Mouse (Mus musculus) embryonic facial prominence, embryonic 15.5 days (tissue): ENCODE measurements around the gene Tacr1. TPM values are rescaled to one million over a fixed set of nuclear protein-coding genes. Genes with fewer than 3 reads are reported as not detected.

Source experiments
- ATAC-seq: fragments of 200-750 bp; cut with Nextera tagmentation; 2 replicates; pipeline ENCODE4 v1.8.0; 2017; ENCODE audit warnings: low read depth, moderate TSS enrichment; ENCODE audit not compliant: insufficient number of reproducible peaks, low FRiP score, low TSS enrichment
- H3K27ac ChIP-seq: fragments of 300-500 bp; sonication (generic); replicated peaks from 2 replicates; pipeline ENCODE4 v1.5.1; 2015; ENCODE audit warnings: mild to moderate bottlenecking, inconsistent platforms
- H3K27me3 ChIP-seq: fragments of 300-500 bp; sonication (generic); 2 replicates; pipeline ENCODE4 v1.6.1; 2015; ENCODE audit warnings: inconsistent platforms
- H3K36me3 ChIP-seq: fragments of 300-500 bp; sonication (generic); 2 replicates; pipeline ENCODE4 v1.6.1; 2015; ENCODE audit warnings: mild to moderate bottlenecking, inconsistent platforms
- H3K4me1 ChIP-seq: fragments of 300-500 bp; sonication (generic); 2 replicates; pipeline ENCODE4 v1.6.1; 2015; ENCODE audit warnings: inconsistent platforms
- H3K4me2 ChIP-seq: fragments of 300-500 bp; sonication (generic); replicated peaks from 2 replicates; pipeline ENCODE4 v1.6.1; 2015; ENCODE audit warnings: mild to moderate bottlenecking, inconsistent platforms
- H3K4me3 ChIP-seq: fragments of 300-500 bp; sonication (generic); replicated peaks from 2 replicates; pipeline ENCODE4 v1.5.1; 2015; ENCODE audit warnings: mild to moderate bottlenecking, inconsistent platforms
- H3K9ac ChIP-seq: fragments of 300-500 bp; sonication (generic); 2 replicates; pipeline ENCODE4 v1.6.1; 2015; ENCODE audit warnings: inconsistent platforms
- H3K9me3 ChIP-seq: fragments of 300-500 bp; sonication (generic); replicated peaks from 2 replicates; pipeline ENCODE4 v1.6.1; 2016; ENCODE audit warnings: inconsistent platforms
- WGBS: fragments of 180-500 bp; shearing (Covaris S2); methylation state at CpG from one replicate; pipeline ENCODE4 v1.1.7; 2015; 5-methylcytosine and 5-hydroxymethylcytosine counted together
- polyA plus RNA-seq: library from polyadenylated mRNA; unstranded; fragments of >200 nt; fragmentation: Nextera tagmentation; extraction: Ambion mirVana; gene quantifications from 2 replicates; pipeline ENCODE4 v1.2.1, GENCODE M21; 2015

The Tacr1 gene
- polyA plus RNA-seq, 1 experiment from 2014 or later: 0.71 TPM

DNA sequence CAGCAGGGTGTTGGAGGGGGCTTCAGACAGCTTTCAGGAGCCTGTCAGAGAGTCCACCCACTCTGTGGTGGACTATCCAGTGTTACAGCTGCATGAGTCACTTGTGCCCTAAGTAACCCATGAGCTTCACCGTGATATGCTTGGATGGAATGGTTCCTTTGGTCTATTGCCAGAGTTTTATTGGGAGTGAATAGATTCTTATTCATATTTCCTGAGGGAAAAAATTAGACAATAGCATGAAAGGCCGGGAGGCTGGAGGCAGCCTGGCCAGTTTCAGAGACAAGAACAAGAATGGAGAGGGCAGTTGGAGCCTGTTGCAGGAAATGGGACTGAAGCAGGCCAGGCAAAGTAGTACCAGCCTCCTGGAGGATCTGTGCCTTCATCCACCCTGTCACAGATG, 126.5 kb downstream of the Tacr1 start:
- WGBS: 73% methylated on average over 2 of the region's 2 CpGs
- no peak for ATAC-seq
- Histone ChIP-seq H3K4me2 (no peak overlapping the region), H3K4me1 (no peaks in the 10 kb centered on the region), H3K27ac (no peak overlapping the region), H3K9ac (no peak overlapping the region), H3K27me3 (no peaks in the 10 kb centered on the region), H3K9me3 (no peaks in the 10 kb centered on the region), H3K4me3 (no peak overlapping the region), H3K36me3 (no peaks in the 10 kb centered on the region)

DNA sequence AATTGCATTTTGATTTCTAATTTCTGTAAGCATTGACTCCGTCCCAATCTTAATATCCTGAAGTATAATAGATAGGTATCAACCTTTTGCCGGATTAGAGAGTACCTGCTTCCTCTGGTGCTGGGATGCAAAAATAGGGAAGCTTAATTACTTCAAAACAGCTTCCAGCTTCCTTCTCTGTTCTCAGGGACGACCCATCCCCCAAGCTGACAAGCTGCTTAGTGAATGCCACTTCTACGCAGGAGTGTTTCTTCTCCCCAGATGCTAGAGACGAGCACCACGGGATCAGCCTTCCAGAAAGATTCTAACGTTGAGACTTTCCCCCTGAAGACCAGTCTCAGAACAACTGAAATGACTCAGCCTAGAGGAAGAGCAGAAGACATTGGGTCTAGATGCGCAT, 134.5 kb downstream of the Tacr1 start:
- Histone ChIP-seq H3K9me3 (no peaks in the 10 kb centered on the region), H3K27me3 (no peaks in the 10 kb centered on the region), H3K4me3 (no peak overlapping the region), H3K36me3 (no peaks in the 10 kb centered on the region), H3K4me2 (no peak overlapping the region), H3K27ac (no peak overlapping the region), H3K4me1 (no peaks in the 10 kb centered on the region), H3K9ac (no peak overlapping the region)
- ATAC-seq: no peak
- 24% methylated on average over 8 of the region's 8 CpGs for WGBS

DNA sequence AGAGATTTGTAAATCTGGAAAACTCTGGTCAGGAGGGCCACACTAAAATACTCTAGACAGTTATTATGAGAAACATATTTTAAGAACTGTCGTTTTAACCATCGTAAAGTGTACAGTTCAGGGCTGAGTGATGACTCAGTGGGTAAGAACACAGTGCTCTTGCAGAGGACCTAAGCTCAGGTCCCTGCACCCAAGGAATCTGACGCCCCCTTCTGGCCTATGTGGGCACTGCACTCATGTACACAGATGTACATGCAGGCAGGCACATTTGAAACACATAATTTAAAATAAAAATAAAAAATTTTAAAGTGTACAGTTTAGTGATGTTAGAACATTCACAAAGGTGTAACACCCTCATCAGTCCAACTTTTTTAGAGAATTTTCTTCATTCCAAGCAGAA, 147.1 kb downstream of the Tacr1 start:
- H3K4me1 ChIP-seq: no peaks in the 10 kb centered on the region
- 46% methylated on average over 3 of the region's 3 CpGs for WGBS
- H3K27me3 ChIP-seq: no peaks in the 10 kb centered on the region
- no peak overlapping the region for H3K27ac ChIP-seq
- no peak overlapping the region for H3K4me3 ChIP-seq
- ATAC-seq: no peak
- no peak overlapping the region for H3K4me2 ChIP-seq
- H3K9me3 ChIP-seq: no peaks in the 10 kb centered on the region
- H3K9ac ChIP-seq: no peak overlapping the region
- no peaks in the 10 kb centered on the region for H3K36me3 ChIP-seq

DNA sequence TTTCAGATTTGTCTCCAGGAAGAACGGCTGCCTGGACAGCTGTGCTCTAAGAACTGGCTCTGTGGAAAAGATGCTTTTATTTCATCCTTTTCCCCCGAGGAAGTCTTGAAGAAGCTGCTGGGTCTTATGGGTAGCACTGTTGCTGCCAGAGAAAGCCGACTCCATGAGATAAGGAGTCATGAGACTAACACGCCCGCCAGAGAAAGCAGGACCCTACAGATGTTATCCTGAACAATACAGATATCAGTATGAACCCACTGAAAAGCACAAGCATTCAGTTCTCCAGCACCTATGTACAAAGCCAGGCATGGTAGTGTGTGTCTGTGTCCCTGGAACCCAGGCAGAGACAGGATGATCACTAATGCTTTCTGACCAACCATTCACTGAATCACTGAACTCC, 173.3 kb downstream of the Tacr1 start:
- Histone ChIP-seq H3K4me1 (no peaks in the 10 kb centered on the region), H3K27ac (no peak overlapping the region), H3K4me2 (no peak overlapping the region), H3K36me3 (no peaks in the 10 kb centered on the region), H3K9ac (no peak overlapping the region), H3K27me3 (no peaks in the 10 kb centered on the region), H3K9me3 (no peaks in the 10 kb centered on the region), H3K4me3 (no peak overlapping the region)
- 65% methylated on average over 5 of the region's 5 CpGs for WGBS
- no peak for ATAC-seq

DNA sequence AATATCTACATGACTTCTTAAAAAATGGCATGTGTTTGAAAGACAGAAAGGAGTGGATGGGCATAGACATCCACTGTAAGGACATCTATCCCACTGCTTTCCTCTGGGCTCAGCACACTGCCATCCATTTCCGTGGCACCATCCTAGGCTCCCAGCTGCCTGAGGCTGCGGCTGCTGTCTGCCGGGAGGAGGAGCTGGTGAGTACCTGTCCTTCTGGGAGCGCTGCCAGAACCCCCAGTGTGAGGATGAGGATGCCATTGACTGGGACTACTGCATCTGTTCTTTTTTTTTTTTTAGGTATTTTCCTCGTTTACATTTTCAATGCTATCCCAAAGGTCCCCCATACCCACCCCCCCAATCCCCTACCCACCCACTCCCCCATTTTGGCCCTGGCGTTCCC, 183.3 kb downstream of the Tacr1 start:
- 56% methylated on average over 6 of the region's 6 CpGs for WGBS
- H3K9ac ChIP-seq: no peak overlapping the region

DNA sequence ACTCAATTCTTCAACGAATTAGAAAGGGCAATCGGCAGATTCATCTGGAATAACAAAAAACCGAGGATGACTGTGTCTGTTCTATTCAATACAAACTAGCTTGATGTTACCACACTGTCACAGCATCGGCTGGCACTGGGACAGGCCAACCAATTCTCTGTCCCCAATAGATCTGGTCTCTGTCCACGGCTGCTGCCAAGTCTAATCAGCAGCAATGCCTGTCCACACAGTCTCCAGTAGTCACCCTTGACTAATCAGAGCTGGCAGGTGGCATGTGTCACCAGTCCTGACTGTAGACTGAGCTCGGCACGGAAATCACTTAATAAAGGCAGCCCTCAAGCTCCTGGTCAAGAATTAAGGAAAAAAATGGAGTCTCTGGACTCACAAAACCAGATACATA, 187.3 kb downstream of the Tacr1 start:
- WGBS: 82% methylated on average over 7 of the region's 7 CpGs
- H3K4me3 ChIP-seq: no peak overlapping the region

More for the DNA sequence above, 183.3 kb downstream of the Tacr1 start:
- H3K4me2 ChIP-seq: no peak overlapping the region
- no peaks in the 10 kb centered on the region for H3K36me3 ChIP-seq
- no peak for ATAC-seq
- no peaks in the 10 kb centered on the region for H3K9me3 ChIP-seq
- no peak overlapping the region for H3K4me3 ChIP-seq
- no peak overlapping the region for H3K27ac ChIP-seq
- no peaks in the 10 kb centered on the region for H3K27me3 ChIP-seq
- no peaks in the 10 kb centered on the region for H3K4me1 ChIP-seq

DNA sequence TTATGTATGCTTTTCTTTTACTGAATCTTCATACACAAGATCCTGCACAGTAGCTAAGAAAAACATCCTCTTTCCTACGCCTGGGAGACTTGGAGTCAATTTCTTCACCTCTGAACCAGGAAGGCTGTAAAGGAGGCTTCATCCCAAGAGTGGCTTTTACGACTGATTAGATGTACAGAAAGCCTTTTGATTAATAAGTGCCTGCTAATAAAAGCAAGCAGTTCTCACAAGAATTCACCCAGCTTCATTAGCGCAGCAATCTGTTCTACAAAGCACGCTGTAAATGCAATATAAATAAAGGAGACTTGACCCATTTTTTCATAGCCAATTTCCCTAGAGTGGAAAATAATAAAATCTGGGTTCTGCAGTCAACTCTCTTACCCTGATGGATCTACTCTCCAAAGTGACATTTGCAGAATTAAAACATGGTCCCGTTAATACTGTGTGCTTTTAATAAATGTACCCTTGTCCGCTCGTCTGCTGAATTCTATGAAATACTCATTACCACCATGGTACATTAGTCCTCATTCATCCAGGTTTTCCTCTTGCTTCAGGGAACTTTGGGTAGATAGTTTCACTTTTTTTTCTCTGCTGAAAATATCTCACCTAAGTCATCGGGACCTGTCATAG, 193.4 kb downstream of the Tacr1 start:
- Histone ChIP-seq H3K4me1 (no peaks in the 10 kb centered on the region), H3K9me3 (no peaks in the 10 kb centered on the region), H3K9ac (no peak overlapping the region), H3K4me2 (no peak overlapping the region), H3K36me3 (no peaks in the 10 kb centered on the region), H3K27ac (no peak overlapping the region), H3K27me3 (no peaks in the 10 kb centered on the region), H3K4me3 (no peak overlapping the region)
- no peak for ATAC-seq
- 82% methylated on average over 8 of the region's 8 CpGs for WGBS

More for the DNA sequence above, 187.3 kb downstream of the Tacr1 start:
- no peaks in the 10 kb centered on the region for H3K4me1 ChIP-seq
- no peaks in the 10 kb centered on the region for H3K36me3 ChIP-seq
- H3K9me3 ChIP-seq: no peaks in the 10 kb centered on the region
- no peaks in the 10 kb centered on the region for H3K27me3 ChIP-seq
- no peak for ATAC-seq
- H3K27ac ChIP-seq: no peak overlapping the region
- H3K4me2 ChIP-seq: no peak overlapping the region
- no peak overlapping the region for H3K9ac ChIP-seq

DNA sequence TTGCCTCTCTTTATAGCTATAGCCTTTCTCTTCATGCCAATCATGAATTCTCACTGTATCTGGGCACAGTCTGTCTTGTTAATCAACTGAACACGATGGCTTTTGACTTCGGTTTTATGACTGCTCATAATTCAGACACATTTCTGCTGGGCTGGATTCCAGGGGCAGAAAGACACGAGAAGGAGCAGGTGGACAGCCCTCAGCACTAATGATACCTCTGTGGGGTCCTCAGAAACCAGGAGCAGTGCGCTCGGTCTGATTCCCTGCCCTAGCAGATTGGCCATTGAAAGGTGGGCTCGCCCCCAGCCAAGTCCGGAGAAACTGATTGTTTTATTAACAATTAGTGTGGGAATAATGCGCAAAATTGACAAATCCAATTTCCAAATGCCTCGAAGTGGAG, 201.1 kb downstream of the Tacr1 start:
- no peak overlapping the region for H3K4me3 ChIP-seq
- 87% methylated on average over 9 of the region's 9 CpGs for WGBS
- no peak overlapping the region for H3K4me2 ChIP-seq
- no peak overlapping the region for H3K9ac ChIP-seq
- H3K36me3 ChIP-seq: no peaks in the 10 kb centered on the region
- H3K9me3 ChIP-seq: no peaks in the 10 kb centered on the region
- ATAC-seq: no peak
- no peaks in the 10 kb centered on the region for H3K4me1 ChIP-seq
- no peaks in the 10 kb centered on the region for H3K27me3 ChIP-seq
- H3K27ac ChIP-seq: no peak overlapping the region

DNA sequence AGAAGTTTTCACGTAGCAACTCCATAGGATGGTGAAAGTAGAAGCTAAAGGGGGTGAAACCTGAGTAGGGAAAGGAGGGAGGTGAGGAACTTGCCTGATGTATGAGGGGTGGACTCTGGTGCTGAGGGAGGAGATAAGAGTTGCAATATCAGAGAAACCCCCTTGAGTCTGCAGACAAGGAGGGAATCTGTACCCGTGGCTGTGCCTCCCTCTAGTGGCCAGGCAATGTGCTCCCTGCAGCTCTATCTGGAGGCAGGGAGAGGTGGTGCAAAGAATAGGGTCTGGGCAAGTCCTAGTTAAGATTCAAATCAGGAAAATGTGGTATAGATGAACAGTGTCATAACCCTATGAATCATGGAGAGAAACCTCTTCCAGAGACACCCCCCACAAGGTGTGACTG, 201.5 kb downstream of the Tacr1 start:
- ATAC-seq: no peak
- WGBS: 47% methylated on average over 2 of the region's 2 CpGs

DNA sequence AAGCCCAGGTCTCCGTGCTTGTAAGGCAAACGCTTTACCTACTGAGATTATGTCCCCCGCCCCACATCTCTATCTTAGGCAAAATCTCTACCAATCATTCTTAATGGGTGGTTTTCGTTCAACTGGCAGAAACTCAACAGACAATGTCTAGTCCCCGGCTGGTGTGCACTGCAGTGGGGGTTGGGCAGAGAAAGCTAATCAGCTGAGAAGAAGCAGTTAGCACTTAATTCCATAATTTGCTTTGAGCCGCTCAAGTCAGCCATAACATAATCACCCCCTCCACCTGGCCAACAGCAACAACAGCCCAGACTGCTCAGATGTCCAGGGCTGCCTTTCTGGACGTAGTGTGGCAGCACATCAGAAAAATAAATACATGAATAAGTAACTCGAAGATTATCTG, 202.7 kb downstream of the Tacr1 start:
- H3K4me3 ChIP-seq: no peak overlapping the region
- WGBS: 43% methylated on average over 8 of the region's 8 CpGs
- H3K36me3 ChIP-seq: no peaks in the 10 kb centered on the region
- ATAC-seq: no peak
- no peak overlapping the region for H3K9ac ChIP-seq
- H3K4me2 ChIP-seq: no peak overlapping the region
- H3K27ac ChIP-seq: no peak overlapping the region
- H3K27me3 ChIP-seq: no peaks in the 10 kb centered on the region
- no peaks in the 10 kb centered on the region for H3K4me1 ChIP-seq
- H3K9me3 ChIP-seq: no peaks in the 10 kb centered on the region

More for the DNA sequence above, 201.5 kb downstream of the Tacr1 start:
- no peaks in the 10 kb centered on the region for H3K4me1 ChIP-seq
- H3K27me3 ChIP-seq: no peaks in the 10 kb centered on the region
- H3K4me2 ChIP-seq: no peak overlapping the region
- no peaks in the 10 kb centered on the region for H3K36me3 ChIP-seq
- H3K9ac ChIP-seq: no peak overlapping the region
- no peak overlapping the region for H3K4me3 ChIP-seq
- H3K9me3 ChIP-seq: no peaks in the 10 kb centered on the region
- no peak overlapping the region for H3K27ac ChIP-seq

DNA sequence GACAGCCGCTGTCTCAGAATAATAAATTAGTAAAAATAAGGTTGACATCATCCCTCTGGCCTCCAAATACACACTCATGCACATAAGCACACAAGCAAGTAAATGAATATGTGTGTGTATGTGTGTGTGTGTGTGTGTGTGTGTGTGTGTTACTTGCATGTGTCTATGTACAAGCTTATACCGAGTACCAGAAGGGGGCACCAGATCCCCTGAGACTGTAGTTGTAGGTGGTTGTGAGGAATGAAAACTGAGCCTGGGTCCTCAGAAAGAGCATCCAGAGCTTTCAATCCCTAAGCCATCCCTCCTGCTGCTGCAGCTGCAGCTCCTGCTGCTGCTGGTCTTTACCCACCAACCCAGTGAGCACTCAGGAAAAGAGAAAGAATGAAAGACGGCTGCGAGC, 206.6 kb downstream of the Tacr1 start:
- no peak overlapping the region for H3K27ac ChIP-seq
- no peaks in the 10 kb centered on the region for H3K9me3 ChIP-seq
- no peak overlapping the region for H3K4me3 ChIP-seq
- no peaks in the 10 kb centered on the region for H3K4me1 ChIP-seq
- H3K36me3 ChIP-seq: no peaks in the 10 kb centered on the region
- no peak overlapping the region for H3K4me2 ChIP-seq
- no peak for ATAC-seq
- no peak overlapping the region for H3K9ac ChIP-seq
- no peaks in the 10 kb centered on the region for H3K27me3 ChIP-seq
- WGBS: 93% methylated on average over 4 of the region's 4 CpGs

DNA sequence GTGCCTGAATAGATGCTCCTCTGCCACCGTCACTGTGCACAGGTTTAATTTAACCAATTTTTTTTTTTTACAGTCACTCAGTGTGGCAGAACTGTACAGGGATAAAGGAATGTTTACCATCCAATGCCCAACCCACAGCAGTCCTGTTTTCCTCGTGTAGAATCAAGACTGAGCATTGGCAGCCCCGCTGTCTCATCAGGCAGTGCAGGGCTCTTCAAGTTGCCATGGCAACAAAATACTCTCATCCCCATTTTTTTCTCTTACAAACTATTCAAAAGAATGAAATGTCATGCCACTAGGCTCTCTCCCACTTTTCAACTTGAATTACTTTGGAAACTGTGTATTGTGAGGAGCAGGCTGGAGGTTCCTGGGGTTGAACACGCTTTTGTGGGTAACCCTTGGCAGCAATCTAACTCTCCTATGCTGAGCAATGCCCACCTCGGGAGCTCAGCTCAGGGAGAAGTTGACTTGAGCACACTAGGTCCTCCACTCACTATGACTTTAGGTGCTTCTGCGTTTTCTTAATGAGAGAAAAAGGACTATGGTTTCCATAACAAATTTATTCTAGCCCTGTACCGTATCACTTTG, 207.3 kb downstream of the Tacr1 start:
- H3K4me2 ChIP-seq: no peak overlapping the region
- WGBS: 70% methylated on average over 7 of the region's 7 CpGs
- H3K27me3 ChIP-seq: no peaks in the 10 kb centered on the region
- no peaks in the 10 kb centered on the region for H3K9me3 ChIP-seq
- no peak overlapping the region for H3K4me3 ChIP-seq
- no peak for ATAC-seq
- H3K27ac ChIP-seq: no peak overlapping the region
- no peaks in the 10 kb centered on the region for H3K36me3 ChIP-seq
- H3K4me1 ChIP-seq: no peaks in the 10 kb centered on the region
- no peak overlapping the region for H3K9ac ChIP-seq
